Mouse (Mus musculus) stomach, postnatal 0 days (tissue): ENCODE results near the gene Gm10944. TPM values are rescaled to one million over a fixed set of nuclear protein-coding genes. Genes with fewer than 3 reads are reported as not detected.

Experiments used
- ATAC-seq: fragments of 200-750 bp; cut with Nextera tagmentation; 2 replicates; pipeline ENCODE4 v1.8.0; 2017; ENCODE audit not compliant: low FRiP score, low TSS enrichment
- DNase-seq: peaks from one replicate; pipeline ENCODE4 v3.0.0-alpha.2; 2016; ENCODE audit warnings: low spot score
- H3K27ac ChIP-seq: fragments of 300-500 bp; sonication (generic); replicated peaks from 2 replicates; pipeline ENCODE4 v1.5.1; 2014; ENCODE audit warnings: mild to moderate bottlenecking, control low read depth
- H3K27me3 ChIP-seq: fragments of 300-500 bp; sonication (generic); 2 replicates; pipeline ENCODE4 v1.6.1; 2014; ENCODE audit warnings: low read length; ENCODE audit not compliant: control insufficient read depth, insufficient read depth
- H3K36me3 ChIP-seq: fragments of 300-500 bp; sonication (generic); 2 replicates; pipeline ENCODE4 v1.6.1; 2014; ENCODE audit warnings: low read length, mixed read lengths; ENCODE audit not compliant: control insufficient read depth, insufficient read depth
- H3K4me1 ChIP-seq: fragments of 300-500 bp; sonication (generic); replicated peaks from 2 replicates; pipeline ENCODE4 v1.6.1; 2014; ENCODE audit warnings: antibody characterized with exemption; ENCODE audit not compliant: control insufficient read depth, insufficient read depth
- H3K4me2 ChIP-seq: fragments of 300-500 bp; sonication (generic); replicated peaks from 2 replicates; pipeline ENCODE4 v1.6.1; 2014; ENCODE audit warnings: low read depth, mild to moderate bottlenecking, control low read depth, moderate library complexity
- H3K4me3 ChIP-seq: fragments of 300-500 bp; sonication (generic); 2 replicates; pipeline ENCODE4 v1.5.1; 2014; ENCODE audit warnings: low read depth, low read length, control low read depth
- H3K9ac ChIP-seq: fragments of 300-500 bp; sonication (generic); 2 replicates; pipeline ENCODE4 v1.6.1; 2014; ENCODE audit warnings: mild to moderate bottlenecking, low read length, control low read depth, mixed read lengths
- H3K9me3 ChIP-seq: fragments of 300-500 bp; sonication (generic); 2 replicates; pipeline ENCODE4 v1.6.1; 2016; ENCODE audit warnings: low read length; ENCODE audit not compliant: control insufficient read depth
- CTCF ChIP-seq: IDR thresholded peaks from 2 replicates; pipeline ENCODE4 v1.5.1; 2016; ENCODE audit warnings: antibody characterized with exemption, low read depth, mild to moderate bottlenecking, moderate library complexity
- EP300 ChIP-seq: optimal IDR thresholded peaks from 2 replicates; pipeline ENCODE3; 2016; ENCODE audit warnings: antibody characterized with exemption
- WGBS: fragments of 180-500 bp; shearing (Covaris S2); extraction: QIAGEN DNeasy Blood & Tissue Kit; methylation state at CpG from one replicate; pipeline ENCODE4 v1.1.7; 2014; 5-methylcytosine and 5-hydroxymethylcytosine counted together
- polyA plus RNA-seq: library from polyadenylated mRNA; unstranded; fragments of >200 nt; fragmentation: Nextera tagmentation; extraction: Ambion mirVana; gene quantifications from 2 replicates; pipeline ENCODE4 v1.2.1, GENCODE M21; 2015

Gene Gm10944
- polyA plus RNA-seq: not detected in 2 replicates

DNA sequence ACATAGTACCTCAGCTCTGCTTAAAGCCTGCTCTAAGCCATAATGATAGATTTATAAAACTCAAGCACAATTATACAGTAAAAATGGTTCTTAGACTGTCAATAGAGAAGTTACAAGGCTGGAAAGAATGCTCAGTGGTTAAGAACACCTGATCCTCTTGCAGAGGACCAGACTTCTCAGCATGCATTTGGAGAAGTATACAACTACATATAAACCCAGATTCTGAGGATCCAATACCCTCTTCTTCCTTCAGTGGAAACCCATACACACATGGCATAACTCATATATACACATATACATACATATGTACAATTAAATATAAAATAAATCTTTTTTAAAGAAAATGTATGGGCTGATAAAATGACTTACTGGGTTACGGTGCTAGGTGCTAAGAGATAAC, at the start of gene Gm10944:
TSS of gene Gm10944 (plus strand) at position 301 of the 400 bp plus-strand sequence.
- ATAC-seq: no peak
- 100% methylated on average over 1 of the region's 1 CpGs for WGBS
- no peak within 1 kb of the TSS for H3K4me2 ChIP-seq
- no peak within 1 kb of the TSS for H3K27ac ChIP-seq
- H3K36me3 ChIP-seq: no peaks in the 10 kb centered on the region
- H3K9me3 ChIP-seq: no peaks in the 10 kb centered on the region
- no peaks in the 10 kb centered on the region for H3K27me3 ChIP-seq
- no peak for TF ChIP-seq CTCF
- no peak for TF ChIP-seq EP300
- no peak for DNase-seq
- no peaks in the 10 kb centered on the region for H3K4me1 ChIP-seq
- H3K9ac ChIP-seq: no peak within 1 kb of the TSS
- H3K4me3 ChIP-seq: no peak within 1 kb of the TSS

DNA sequence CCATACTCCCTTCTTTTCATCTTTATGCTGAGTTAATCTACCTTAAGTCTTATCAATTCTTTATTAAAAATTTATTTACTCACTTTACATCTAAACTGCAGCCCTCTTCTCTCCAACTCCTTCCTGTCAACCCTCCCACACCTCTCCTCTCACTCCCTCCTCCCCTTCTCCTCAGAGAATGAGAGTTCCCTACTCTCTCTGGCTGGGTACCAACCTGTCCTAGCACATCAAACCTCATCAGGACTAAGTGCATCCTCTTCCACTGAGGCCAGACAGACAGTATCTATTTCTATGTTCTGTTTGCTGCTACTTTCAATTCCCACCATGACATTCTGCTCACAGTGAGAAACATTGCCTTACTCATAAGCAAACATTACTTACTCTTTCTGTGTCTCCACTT, 25.2 kb upstream of the Gm10944 start:
- TF ChIP-seq EP300 (no peak), CTCF (no peak)
- Histone ChIP-seq H3K4me3 (no peak overlapping the region), H3K27ac (no peak overlapping the region), H3K36me3 (no peaks in the 10 kb centered on the region), H3K9me3 (no peaks in the 10 kb centered on the region), H3K4me2 (no peak overlapping the region), H3K27me3 (no peaks in the 10 kb centered on the region), H3K9ac (no peak overlapping the region), H3K4me1 (no peaks in the 10 kb centered on the region)
- no peak for ATAC-seq
- no peak for DNase-seq

DNA sequence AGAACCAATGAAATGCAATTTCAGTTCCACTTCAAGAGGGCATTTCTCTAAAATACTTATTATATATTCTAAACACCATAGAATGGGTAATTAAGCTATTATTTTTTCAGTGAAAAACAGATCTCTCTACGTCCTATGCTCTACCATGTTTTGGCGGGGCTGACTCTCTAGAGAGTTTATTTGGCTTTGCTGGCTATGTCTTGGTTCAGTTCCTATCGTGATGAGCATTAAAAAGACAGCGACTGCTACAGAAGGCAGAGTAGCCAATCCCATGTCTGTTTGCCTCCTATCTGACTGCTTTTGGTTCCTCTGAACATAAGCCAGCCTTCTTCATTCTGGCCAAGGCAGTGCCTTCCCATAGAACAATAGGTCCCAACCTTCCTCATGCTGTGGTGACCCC, 24.5 kb upstream of the Gm10944 start:
- Histone ChIP-seq H3K4me3 (no peak overlapping the region), H3K36me3 (no peaks in the 10 kb centered on the region), H3K4me1 (no peaks in the 10 kb centered on the region), H3K4me2 (no peak overlapping the region), H3K27me3 (no peaks in the 10 kb centered on the region), H3K9ac (no peak overlapping the region), H3K9me3 (no peaks in the 10 kb centered on the region), H3K27ac (no peak overlapping the region)
- no peak for DNase-seq
- no peak for TF ChIP-seq CTCF
- TF ChIP-seq EP300: no peak
- 76% methylated on average over 4 of the region's 4 CpGs for WGBS
- no peak for ATAC-seq

DNA sequence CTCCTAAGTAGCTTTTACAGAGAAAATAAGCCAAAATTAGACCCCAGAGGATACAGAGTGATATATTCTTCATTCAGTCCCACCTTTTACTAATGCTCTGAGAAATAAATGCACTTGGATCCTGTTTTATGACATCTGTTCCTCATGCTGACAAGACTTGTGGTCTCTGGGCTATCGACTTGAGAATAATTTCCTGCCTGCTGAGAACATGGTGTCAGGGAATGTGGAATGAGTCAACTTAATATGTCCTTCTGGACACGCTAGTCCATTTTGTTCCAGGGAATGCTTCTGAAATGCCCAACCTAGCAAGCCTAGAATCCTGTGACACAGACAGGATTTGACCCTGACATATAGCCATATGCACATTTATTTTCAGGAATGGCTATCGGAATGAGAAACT, 22.0 kb upstream of the Gm10944 start:
- H3K4me3 ChIP-seq: no peak overlapping the region
- H3K27me3 ChIP-seq: no peaks in the 10 kb centered on the region
- no peak for DNase-seq
- no peak overlapping the region for H3K9ac ChIP-seq
- H3K4me2 ChIP-seq: no peak overlapping the region
- H3K9me3 ChIP-seq: no peaks in the 10 kb centered on the region
- ATAC-seq: no peak
- WGBS: 80% methylated on average over 3 of the region's 3 CpGs
- H3K36me3 ChIP-seq: no peaks in the 10 kb centered on the region
- TF ChIP-seq CTCF: no peak
- no peak for TF ChIP-seq EP300
- no peak overlapping the region for H3K27ac ChIP-seq
- H3K4me1 ChIP-seq: no peaks in the 10 kb centered on the region

DNA sequence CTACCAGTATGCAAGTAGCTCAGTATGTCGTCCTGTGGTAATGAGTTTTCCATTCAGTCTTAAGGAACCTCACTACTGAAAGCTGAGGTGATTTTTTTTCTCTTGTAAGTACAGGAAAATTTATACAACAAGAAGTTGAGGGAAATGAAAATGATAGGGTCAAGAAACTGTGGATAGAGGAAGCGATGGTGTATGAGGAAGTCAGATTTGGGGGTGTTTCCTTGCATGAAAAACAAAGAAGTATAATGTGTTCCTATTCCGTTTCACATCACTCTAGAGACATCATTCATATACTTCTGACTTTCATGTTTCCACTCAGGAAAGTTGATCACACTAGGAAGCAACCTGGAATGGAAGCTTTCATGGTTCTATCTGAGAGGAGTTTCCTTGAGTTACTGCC, 21.2 kb upstream of the Gm10944 start:
- no peak overlapping the region for H3K4me3 ChIP-seq
- TF ChIP-seq CTCF (no peak), EP300 (no peak)
- no peak overlapping the region for H3K27ac ChIP-seq
- WGBS: 72% methylated on average over 3 of the region's 3 CpGs
- H3K27me3 ChIP-seq: no peaks in the 10 kb centered on the region
- DNase-seq: no peak
- H3K36me3 ChIP-seq: no peaks in the 10 kb centered on the region
- H3K4me1 ChIP-seq: no peaks in the 10 kb centered on the region
- H3K9ac ChIP-seq: no peak overlapping the region
- H3K4me2 ChIP-seq: no peak overlapping the region
- no peak for ATAC-seq
- no peaks in the 10 kb centered on the region for H3K9me3 ChIP-seq

DNA sequence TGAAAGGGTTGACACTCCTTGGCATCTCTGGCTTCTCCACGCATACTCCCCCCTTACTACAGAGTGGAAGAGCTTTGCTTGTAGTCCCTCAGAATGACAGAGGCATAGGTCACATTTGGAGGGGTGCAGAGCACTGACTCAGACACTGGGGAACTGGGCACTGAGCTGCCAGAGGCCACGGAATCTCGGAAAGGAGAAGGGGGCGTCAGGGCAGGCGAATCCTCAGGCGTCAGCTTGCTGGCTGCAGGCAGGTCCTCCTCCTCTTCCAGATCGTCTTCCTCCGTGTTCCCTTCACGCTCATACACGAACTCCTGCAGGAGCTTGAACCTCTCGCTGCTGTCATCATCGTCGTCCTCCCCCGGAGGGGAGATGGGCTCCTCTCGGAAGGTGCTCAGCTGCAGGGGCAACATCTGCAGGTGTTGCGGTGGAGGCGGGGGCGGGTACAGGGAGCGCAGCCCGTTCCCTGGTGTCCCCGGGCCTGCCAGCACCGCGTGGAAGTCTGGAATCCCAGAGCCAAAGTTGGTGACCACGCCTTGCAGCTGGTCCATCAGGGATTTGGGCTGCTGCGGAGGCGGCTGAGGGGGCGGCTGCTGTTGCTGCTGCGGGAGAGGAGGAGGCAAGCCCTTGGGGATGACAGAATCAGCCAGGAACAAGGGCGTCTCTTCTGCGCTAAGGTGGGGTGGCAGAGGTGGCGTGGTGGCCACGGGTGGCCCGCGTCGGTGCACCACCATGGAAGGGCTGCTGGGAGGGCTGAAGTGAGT, 7.9 kb downstream of the Gm10944 start:
- Histone ChIP-seq H3K27me3 (no peaks in the 10 kb centered on the region), H3K4me2 (peak overlapping the region; percentile 78), H3K27ac (no peak overlapping the region), H3K9ac (peak overlapping the region; percentile 43; the same call in 1 of the 2 replicates), H3K4me1 (no peaks in the 10 kb centered on the region), H3K4me3 (peak overlapping the region; percentile 32), H3K9me3 (no peaks in the 10 kb centered on the region), H3K36me3 (no peaks in the 10 kb centered on the region)
- WGBS: 3% methylated on average over 31 of the region's 35 CpGs
- TF ChIP-seq EP300 (no peak), CTCF (no peak)
- DNase-seq (peak; percentile 14), ATAC-seq (no peak)
